Mouse (Mus musculus): ENCODE measurements around the gene Adh1. TPM values are rescaled to one million over a fixed set of nuclear protein-coding genes. Genes with fewer than 3 reads are reported as not detected.

Gene Adh1
- total and polyA plus RNA-seq, 2 experiments from 2014 or later = 2.2 to 3.0 TPM

- H3K9ac ChIP-seq = no peak overlapping the region
- H3K4me1 ChIP-seq (ENCODE audit: insufficient read depth) = no peaks in the 10 kb centered on the region
- 72% methylated on average over 9 of the region's 9 CpGs for WGBS
- no peaks in the 10 kb centered on the region for H3K27me3 ChIP-seq (ENCODE audit: insufficient read depth, low read length)
- no peak for TF ChIP-seq CTCF (IDR thresholded peaks at IDR 0.05; ENCODE audit: low read depth)
- no peak overlapping the region for H3K27ac ChIP-seq (ENCODE audit: low read depth, low read length)
- no peaks in the 10 kb centered on the region for H3K36me3 ChIP-seq (ENCODE audit: insufficient read depth)
- ATAC-seq (no peak), DNase-seq (no peak)
- H3K4me3 ChIP-seq (ENCODE audit: low read depth, low read length) = no peak overlapping the region
- H3K4me2 ChIP-seq (ENCODE audit: low read depth) = no peak overlapping the region
- H3K9me3 ChIP-seq (ENCODE audit: low read length) = no peaks in the 10 kb centered on the region
These were observed 21.8 kb downstream of the Adh1 start for GRCm38 (mm10) chr3:138282556-138282955.

DNA sequence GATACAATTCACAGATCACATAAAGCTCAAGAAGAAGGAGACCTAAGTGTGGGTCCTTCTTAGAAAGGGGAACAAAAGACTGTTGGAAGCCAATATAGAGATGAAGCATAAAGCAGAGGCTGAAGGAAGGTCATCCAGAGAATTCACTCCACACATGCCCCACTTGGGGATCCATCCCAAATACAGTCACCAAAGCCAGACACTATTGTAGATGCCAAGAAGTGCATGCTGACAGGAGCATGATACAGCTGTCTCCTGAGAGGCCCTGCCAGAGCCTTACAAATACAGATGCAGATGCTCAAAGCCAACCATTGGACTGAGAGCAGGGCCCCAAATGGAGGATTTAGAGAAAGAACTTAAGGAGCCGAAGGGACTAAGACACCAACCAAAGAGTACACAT lies 23.0 kb downstream of the Adh1 start:
- Histone ChIP-seq H3K4me3 (ENCODE audit: low read depth, low read length) (no peak overlapping the region), H3K27me3 (ENCODE audit: insufficient read depth, low read length) (no peaks in the 10 kb centered on the region), H3K4me1 (ENCODE audit: insufficient read depth) (no peaks in the 10 kb centered on the region), H3K9ac (no peak overlapping the region), H3K27ac (ENCODE audit: low read depth, low read length) (no peak overlapping the region), H3K36me3 (ENCODE audit: insufficient read depth) (no peaks in the 10 kb centered on the region), H3K9me3 (ENCODE audit: low read length) (no peaks in the 10 kb centered on the region), H3K4me2 (ENCODE audit: low read depth) (no peak overlapping the region)
- 97% methylated on average over 1 of the region's 1 CpGs for WGBS
- no peak for DNase-seq
- no peak for ATAC-seq
- TF ChIP-seq CTCF (IDR thresholded peaks at IDR 0.05; ENCODE audit: low read depth) = no peak

DNA sequence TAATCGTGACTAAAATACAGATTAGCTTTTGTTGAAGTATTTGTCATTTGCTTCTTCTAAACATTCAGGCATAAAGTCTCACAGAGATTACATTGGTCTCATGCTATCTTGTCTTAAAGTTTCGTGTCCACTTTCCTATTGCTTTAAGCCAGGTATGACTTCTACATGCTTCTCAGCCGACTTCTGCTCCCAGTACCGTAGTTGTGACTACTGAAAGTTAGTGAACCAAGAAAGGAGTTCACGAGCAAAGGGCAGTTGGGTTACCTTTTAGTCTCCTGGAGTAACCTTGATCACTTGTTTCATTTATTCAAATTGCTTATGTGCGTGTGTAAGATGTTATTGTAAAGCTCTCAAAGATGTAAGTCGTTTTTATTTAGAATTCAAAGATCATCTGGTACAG lies 25.2 kb downstream of the Adh1 start:
- WGBS = 85% methylated on average over 7 of the region's 7 CpGs
- Histone ChIP-seq H3K4me3 (ENCODE audit: low read depth, low read length) (no peak overlapping the region), H3K27me3 (ENCODE audit: insufficient read depth, low read length) (no peaks in the 10 kb centered on the region), H3K9me3 (ENCODE audit: low read length) (no peaks in the 10 kb centered on the region), H3K4me2 (ENCODE audit: low read depth) (no peak overlapping the region), H3K4me1 (ENCODE audit: insufficient read depth) (no peaks in the 10 kb centered on the region), H3K9ac (no peak overlapping the region), H3K36me3 (ENCODE audit: insufficient read depth) (no peaks in the 10 kb centered on the region), H3K27ac (ENCODE audit: low read depth, low read length) (no peak overlapping the region)
- DNase-seq (no peak), ATAC-seq (no peak)
- TF ChIP-seq CTCF (IDR thresholded peaks at IDR 0.05; ENCODE audit: low read depth) = no peak

DNA sequence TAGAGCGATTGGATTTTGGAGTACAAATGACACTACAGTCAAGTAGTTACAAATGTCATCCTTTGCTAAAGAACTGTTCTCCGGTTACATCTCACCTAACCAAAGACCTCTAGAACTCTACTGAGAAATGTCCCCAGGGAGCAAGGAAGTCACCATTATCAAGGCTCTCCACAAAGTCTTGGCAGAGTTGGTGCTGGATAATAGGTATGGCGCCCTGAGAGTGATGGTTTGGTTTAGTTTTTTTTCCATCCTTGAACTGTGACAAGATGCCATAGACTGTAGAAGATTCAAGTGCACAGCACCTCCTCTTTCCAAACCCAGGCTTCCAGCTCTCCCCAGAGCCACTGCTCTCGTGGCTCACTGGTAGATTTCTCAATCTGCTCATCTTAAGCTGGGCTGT lies 26.9 kb downstream of the Adh1 start:
- no peak for ATAC-seq
- H3K27me3 ChIP-seq (ENCODE audit: insufficient read depth, low read length) = no peaks in the 10 kb centered on the region
- TF ChIP-seq CTCF (IDR thresholded peaks at IDR 0.05; ENCODE audit: low read depth) = no peak

GRCm38 (mm10) chr3:138290672-138291071 lies 29.9 kb downstream of the Adh1 start:
- H3K36me3 ChIP-seq (ENCODE audit: insufficient read depth) = no peaks in the 10 kb centered on the region
- no peak for TF ChIP-seq CTCF (IDR thresholded peaks at IDR 0.05; ENCODE audit: low read depth)
- no peaks in the 10 kb centered on the region for H3K27me3 ChIP-seq (ENCODE audit: insufficient read depth, low read length)
- H3K9ac ChIP-seq = no peak overlapping the region
- WGBS = 67% methylated on average over 2 of the region's 2 CpGs
- ATAC-seq = no peak
- no peaks in the 10 kb centered on the region for H3K9me3 ChIP-seq (ENCODE audit: low read length)
- no peak for DNase-seq
- no peak overlapping the region for H3K27ac ChIP-seq (ENCODE audit: low read depth, low read length)
- H3K4me2 ChIP-seq (ENCODE audit: low read depth) = no peak overlapping the region
- no peak overlapping the region for H3K4me3 ChIP-seq (ENCODE audit: low read depth, low read length)
- H3K4me1 ChIP-seq (ENCODE audit: insufficient read depth) = no peaks in the 10 kb centered on the region

More for the DNA sequence above, 26.9 kb downstream of the Adh1 start:
- Histone ChIP-seq H3K4me2 (ENCODE audit: low read depth) (no peak overlapping the region), H3K9me3 (ENCODE audit: low read length) (no peaks in the 10 kb centered on the region), H3K36me3 (ENCODE audit: insufficient read depth) (no peaks in the 10 kb centered on the region), H3K9ac (no peak overlapping the region), H3K27ac (ENCODE audit: low read depth, low read length) (no peak overlapping the region), H3K4me1 (ENCODE audit: insufficient read depth) (no peaks in the 10 kb centered on the region), H3K4me3 (ENCODE audit: low read depth, low read length) (no peak overlapping the region)
- no peak for DNase-seq
- 86% methylated on average over 4 of the region's 4 CpGs for WGBS

DNA sequence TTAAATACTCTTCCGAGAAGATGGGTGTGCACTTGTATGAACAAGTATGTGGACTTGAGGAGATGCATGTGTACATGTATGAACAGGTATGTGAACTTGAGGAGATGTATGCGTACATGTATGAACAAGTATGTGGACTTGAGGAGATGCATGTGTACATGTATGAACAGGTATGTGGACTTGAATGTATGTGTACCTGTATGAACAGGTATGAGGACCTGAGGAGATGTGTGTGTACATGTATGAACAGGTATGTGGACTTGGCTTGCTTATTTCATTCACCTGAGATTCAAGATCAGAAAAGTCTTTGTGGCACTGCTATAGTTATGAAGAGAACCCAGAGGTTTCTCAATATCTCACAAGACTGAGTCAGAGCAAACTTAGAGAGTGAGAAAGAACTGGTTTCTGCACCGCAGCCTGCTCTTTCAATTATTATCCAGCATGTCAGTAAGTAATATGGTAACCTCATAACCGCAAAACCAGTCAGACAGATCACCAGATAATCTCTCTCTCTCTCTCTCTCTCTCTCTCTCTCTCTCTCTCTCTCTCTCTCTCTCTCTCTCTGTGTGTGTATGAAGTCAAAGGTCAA lies 30.8 kb downstream of the Adh1 start:
- Histone ChIP-seq H3K36me3 (ENCODE audit: insufficient read depth) (no peaks in the 10 kb centered on the region), H3K4me3 (ENCODE audit: low read depth, low read length) (no peak overlapping the region), H3K4me2 (ENCODE audit: low read depth) (no peak overlapping the region), H3K4me1 (ENCODE audit: insufficient read depth) (no peaks in the 10 kb centered on the region), H3K9me3 (ENCODE audit: low read length) (no peaks in the 10 kb centered on the region), H3K27ac (ENCODE audit: low read depth, low read length) (no peak overlapping the region), H3K9ac (no peak overlapping the region), H3K27me3 (ENCODE audit: insufficient read depth, low read length) (no peaks in the 10 kb centered on the region)
- ATAC-seq = no peak
- WGBS = 88% methylated on average over 4 of the region's 4 CpGs
- TF ChIP-seq CTCF (IDR thresholded peaks at IDR 0.05; ENCODE audit: low read depth) = no peak
- DNase-seq = no peak

GRCm38 (mm10) chr3:138293298-138293895 lies 32.6 kb downstream of the Adh1 start:
- H3K4me2 ChIP-seq (ENCODE audit: low read depth) = no peak overlapping the region
- H3K4me3 ChIP-seq (ENCODE audit: low read depth, low read length) = no peak overlapping the region
- no peak overlapping the region for H3K9ac ChIP-seq
- no peaks in the 10 kb centered on the region for H3K36me3 ChIP-seq (ENCODE audit: insufficient read depth)
- H3K4me1 ChIP-seq (ENCODE audit: insufficient read depth) = no peaks in the 10 kb centered on the region
- H3K27me3 ChIP-seq (ENCODE audit: insufficient read depth, low read length) = no peaks in the 10 kb centered on the region
- no peak for TF ChIP-seq CTCF (IDR thresholded peaks at IDR 0.05; ENCODE audit: low read depth)
- 89% methylated on average over 7 of the region's 7 CpGs for whole genome bisulfite sequencing
- no peak for ATAC-seq
- H3K27ac ChIP-seq (ENCODE audit: low read depth, low read length) = no peak overlapping the region
- H3K9me3 ChIP-seq (ENCODE audit: low read length) = no peaks in the 10 kb centered on the region
- DNase-seq = no peak
